Mouse (Mus musculus) intestine, embryonic 16.5 days (tissue): ENCODE data around the gene Tbx15. TPM values are rescaled to one million over a fixed set of nuclear protein-coding genes. Genes with fewer than 3 reads are reported as not detected.
A peak's percentile ranks its signal among the peaks of the same experiment; 100 is the strongest.

Experiments
- ATAC-seq: fragments of 200-750 bp; cut with Nextera tagmentation; 2 replicates; pipeline ENCODE4 v1.8.0; 2017; ENCODE audit warnings: moderate TSS enrichment, moderate library complexity
- H3K27ac ChIP-seq: fragments of 300-500 bp; sonication (generic); 2 replicates; pipeline ENCODE4 v1.5.1; 2014; ENCODE audit warnings: mild to moderate bottlenecking, low read length
- H3K27me3 ChIP-seq: fragments of 300-500 bp; sonication (generic); replicated peaks from 2 replicates; pipeline ENCODE4 v1.6.1; 2014; ENCODE audit warnings: low read length, control low read depth, mixed read lengths; ENCODE audit not compliant: control insufficient read depth, insufficient read depth
- H3K36me3 ChIP-seq: fragments of 300-500 bp; sonication (generic); 2 replicates; pipeline ENCODE4 v1.6.1; 2014; ENCODE audit warnings: low read length, control low read depth; ENCODE audit not compliant: control insufficient read depth, insufficient read depth
- H3K4me1 ChIP-seq: fragments of 300-500 bp; sonication (generic); 2 replicates; pipeline ENCODE4 v1.6.1; 2014; ENCODE audit warnings: low read length, control low read depth, mixed read lengths; ENCODE audit not compliant: control insufficient read depth, insufficient read depth
- H3K4me2 ChIP-seq: fragments of 300-500 bp; sonication (generic); 2 replicates; pipeline ENCODE4 v1.6.1; 2014; ENCODE audit warnings: low read depth, low read length, control low read depth
- H3K4me3 ChIP-seq: fragments of 300-500 bp; sonication (generic); 2 replicates; pipeline ENCODE4 v1.5.1; 2014; ENCODE audit warnings: mild to moderate bottlenecking, low read length
- H3K9ac ChIP-seq: fragments of 300-500 bp; sonication (generic); 2 replicates; pipeline ENCODE4 v1.6.1; 2014; ENCODE audit warnings: low read depth, low read length
- H3K9me3 ChIP-seq: fragments of 300-500 bp; sonication (generic); 2 replicates; pipeline ENCODE4 v1.6.1; 2016; ENCODE audit warnings: low read length, control low read depth; ENCODE audit not compliant: control insufficient read depth
- WGBS: fragments of 180-500 bp; shearing (Covaris S2); extraction: QIAGEN DNeasy Blood & Tissue Kit; methylation state at CpG from one replicate; pipeline ENCODE4 v1.1.7; 2014; 5-methylcytosine and 5-hydroxymethylcytosine counted together
- polyA plus RNA-seq: library from polyadenylated mRNA; unstranded; fragments of >200 nt; fragmentation: Nextera tagmentation; extraction: Ambion mirVana; gene quantifications from 2 replicates; pipeline ENCODE4 v1.2.1, GENCODE M21; 2015

Gene Tbx15
- polyA plus RNA-seq, 1 experiment from 2014 or later, result 0.10 TPM

GRCm38 (mm10) chr3:99247996-99248801 is 8.0 kb downstream of the Tbx15 start:
- no peak overlapping the region for H3K27ac ChIP-seq
- H3K4me1 ChIP-seq, result peaks cover 3% of the 10 kb centered on the region; the same call in 1 of the 2 replicates
- peaks cover 92% of the 10 kb centered on the region for H3K27me3 ChIP-seq
- no peak for ATAC-seq
- no peak overlapping the region for H3K4me2 ChIP-seq
- H3K9ac ChIP-seq, result no peak overlapping the region
- H3K4me3 ChIP-seq, result no peak overlapping the region
- H3K36me3 ChIP-seq, result no peaks in the 10 kb centered on the region
- H3K9me3 ChIP-seq, result 0 out of 2 replicates have a peak, but pooled peaks cover 4% of the 10 kb centered on the region
- 2% methylated on average over 28 of the region's 28 CpGs for WGBS

GRCm38 (mm10) chr3:99248831-99249550 is 8.8 kb downstream of the Tbx15 start:
- Histone ChIP-seq H3K36me3 (no peaks in the 10 kb centered on the region), H3K27me3 (peaks cover 91% of the 10 kb centered on the region), H3K9ac (no peak overlapping the region), H3K4me2 (no peak overlapping the region), H3K4me3 (no peak overlapping the region), H3K4me1 (peaks cover 10% of the 10 kb centered on the region), H3K9me3 (0 out of 2 replicates have a peak, but pooled peaks cover 4% of the 10 kb centered on the region), H3K27ac (no peak overlapping the region)
- 3% methylated on average over 25 of the region's 25 CpGs for WGBS
- no peak for ATAC-seq

GRCm38 (mm10) chr3:99249551-99249870 is 9.3 kb downstream of the Tbx15 start:
- Histone ChIP-seq H3K4me2 (no peak overlapping the region), H3K9me3 (0 out of 2 replicates have a peak, but pooled peaks cover 4% of the 10 kb centered on the region), H3K4me3 (no peak overlapping the region), H3K36me3 (no peaks in the 10 kb centered on the region), H3K27me3 (peaks cover 89% of the 10 kb centered on the region), H3K9ac (no peak overlapping the region), H3K4me1 (peaks cover 11% of the 10 kb centered on the region), H3K27ac (no peak overlapping the region)
- WGBS, result 2% methylated on average over 11 of the region's 11 CpGs
- no peak for ATAC-seq

- Histone ChIP-seq H3K27me3 (peaks cover 89% of the 10 kb centered on the region), H3K27ac (no peak overlapping the region), H3K4me1 (peaks cover 11% of the 10 kb centered on the region), H3K4me2 (no peak overlapping the region), H3K9me3 (0 out of 2 replicates have a peak, but pooled peaks cover 4% of the 10 kb centered on the region), H3K36me3 (no peaks in the 10 kb centered on the region), H3K4me3 (no peak overlapping the region), H3K9ac (no peak overlapping the region)
- ATAC-seq, result no peak
- 2% methylated on average over 6 of the region's 6 CpGs for WGBS
Observed at GRCm38 (mm10) chr3:99249906-99250305, 9.7 kb downstream of the Tbx15 start.

- H3K9me3 ChIP-seq, result 0 out of 2 replicates have a peak, but pooled peaks cover 6% of the 10 kb centered on the region
- no peaks in the 10 kb centered on the region for H3K36me3 ChIP-seq
- no peak overlapping the region for H3K4me3 ChIP-seq
- H3K9ac ChIP-seq, result no peak overlapping the region
- H3K4me2 ChIP-seq, result no peak overlapping the region
- H3K27me3 ChIP-seq, result peaks cover 89% of the 10 kb centered on the region
- WGBS, result 12% methylated on average over 6 of the region's 6 CpGs
- no peak overlapping the region for H3K27ac ChIP-seq
- no peak for ATAC-seq
- peaks cover 11% of the 10 kb centered on the region for H3K4me1 ChIP-seq
Observed at GRCm38 (mm10) chr3:99251271-99252165, 11.3 kb downstream of the Tbx15 start.

GRCm38 (mm10) chr3:99252461-99253091 is 12.4 kb downstream of the Tbx15 start:
- no peak overlapping the region for H3K4me3 ChIP-seq
- peaks cover 91% of the 10 kb centered on the region for H3K27me3 ChIP-seq
- no peak for ATAC-seq
- no peak overlapping the region for H3K4me2 ChIP-seq
- H3K9me3 ChIP-seq, result 0 out of 2 replicates have a peak, but pooled peaks cover 6% of the 10 kb centered on the region
- peaks cover 16% of the 10 kb centered on the region for H3K4me1 ChIP-seq
- WGBS, result 3% methylated on average over 16 of the region's 16 CpGs
- H3K9ac ChIP-seq, result no peak overlapping the region
- H3K36me3 ChIP-seq, result no peaks in the 10 kb centered on the region
- no peak overlapping the region for H3K27ac ChIP-seq

- Histone ChIP-seq H3K4me2 (peak overlapping the region; percentile 72), H3K27ac (no peak overlapping the region), H3K4me1 (peaks cover 16% of the 10 kb centered on the region), H3K4me3 (no peak overlapping the region), H3K36me3 (no peaks in the 10 kb centered on the region), H3K27me3 (peaks cover 91% of the 10 kb centered on the region), H3K9me3 (0 out of 2 replicates have a peak, but pooled peaks cover 6% of the 10 kb centered on the region), H3K9ac (no peak overlapping the region)
- ATAC-seq, result no peak
- WGBS, result 0% methylated on average over 12 of the region's 12 CpGs
Observed at GRCm38 (mm10) chr3:99253092-99253488, 12.9 kb downstream of the Tbx15 start.

GRCm38 (mm10) chr3:99253497-99254451 is 13.6 kb downstream of the Tbx15 start:
- WGBS, result under 1% methylated on average over 73 of the region's 73 CpGs
- no peaks in the 10 kb centered on the region for H3K36me3 ChIP-seq
- peak overlapping the region; percentile 72 for H3K4me2 ChIP-seq
- H3K27me3 ChIP-seq, result peaks cover 94% of the 10 kb centered on the region
- peak; percentile 50 for ATAC-seq
- H3K4me3 ChIP-seq, result peak overlapping the region; percentile 49
- H3K27ac ChIP-seq, result no peak overlapping the region
- peaks cover 16% of the 10 kb centered on the region for H3K4me1 ChIP-seq
- H3K9ac ChIP-seq, result peak overlapping the region; percentile 35; the same call in 1 of the 2 replicates
- 0 out of 2 replicates have a peak, but pooled peaks cover 6% of the 10 kb centered on the region for H3K9me3 ChIP-seq
